Mouse (Mus musculus): ENCODE measurements around the gene Trpc2. TPM values are rescaled to one million over a fixed set of nuclear protein-coding genes. Genes with fewer than 3 reads are reported as not detected.

Trpc2 gene
- polyA plus RNA-seq, 1 experiment from 2014 or later: not detected

DNA sequence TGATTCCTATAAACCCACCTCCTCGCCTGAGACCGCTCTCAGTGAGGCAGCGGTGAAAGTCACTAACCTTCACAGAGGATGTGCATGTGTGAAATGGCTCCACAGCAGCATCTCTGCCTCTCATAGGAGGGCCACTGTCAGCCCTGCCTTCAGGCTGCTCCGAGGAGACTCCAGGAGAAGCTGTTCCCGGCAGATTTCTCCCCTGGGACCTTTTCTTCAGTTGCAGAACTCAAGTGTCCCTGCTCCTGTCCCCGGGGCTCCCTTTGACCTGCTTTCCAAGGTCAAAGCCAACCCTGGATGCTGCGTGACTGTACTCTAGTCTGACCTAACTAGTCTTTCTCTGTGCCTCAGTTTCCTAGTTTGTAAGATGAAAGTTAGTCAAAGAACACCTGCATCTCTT is 26.3 kb downstream of the Trpc2 start, which contains the start of gene Art5:
Gene Art5 (minus strand): TSS at position 319 of the 400 bp plus-strand sequence.
- no peak within 1 kb of the TSS for H3K4me3 ChIP-seq (ENCODE audit: low read depth, low read length)
- H3K27me3 ChIP-seq (ENCODE audit: control insufficient read depth, insufficient read depth, low read length): no peaks in the 10 kb centered on the region
- no peaks in the 10 kb centered on the region for H3K36me3 ChIP-seq (ENCODE audit: control insufficient read depth, insufficient read depth, low read length)
- H3K27ac ChIP-seq (ENCODE audit: low read depth, low read length): no peak within 1 kb of the TSS
- H3K4me2 ChIP-seq (ENCODE audit: low read depth, low read length): no peak within 1 kb of the TSS
- H3K4me1 ChIP-seq (ENCODE audit: control insufficient read depth, insufficient read depth, low read length): no peaks in the 10 kb centered on the region
- no peaks in the 10 kb centered on the region for H3K9me3 ChIP-seq (ENCODE audit: control insufficient read depth, low read length)
- no peak for ATAC-seq (ENCODE audit: low read depth)
- no peak within 1 kb of the TSS for H3K9ac ChIP-seq (replicated peaks; ENCODE audit: low read depth, low read length)
- WGBS: 74% methylated on average over 7 of the region's 7 CpGs

DNA sequence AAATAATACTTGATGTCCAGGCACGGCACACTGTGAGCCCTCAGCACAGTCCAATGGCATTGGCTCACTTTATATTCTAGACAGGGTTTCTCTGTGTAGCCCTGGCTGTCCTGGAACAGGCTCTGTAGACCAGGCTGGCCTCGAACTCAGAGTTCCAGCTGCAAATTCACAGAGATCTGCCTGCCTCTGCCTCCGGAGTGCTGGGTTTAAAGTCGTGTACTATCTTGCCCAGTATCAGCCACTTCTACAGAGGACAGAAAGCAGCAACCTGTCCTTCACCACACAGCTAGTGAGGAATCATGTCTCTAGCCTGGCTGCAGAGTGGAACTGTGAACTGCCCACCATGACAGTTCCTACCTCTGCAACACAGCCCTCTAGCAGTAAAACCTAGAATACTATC is 26.8 kb downstream of the Trpc2 start:
- H3K27ac ChIP-seq (ENCODE audit: low read depth, low read length): no peak overlapping the region
- no peak overlapping the region for H3K4me3 ChIP-seq (ENCODE audit: low read depth, low read length)
- no peaks in the 10 kb centered on the region for H3K36me3 ChIP-seq (ENCODE audit: control insufficient read depth, insufficient read depth, low read length)
- H3K27me3 ChIP-seq (ENCODE audit: control insufficient read depth, insufficient read depth, low read length): no peaks in the 10 kb centered on the region
- no peak overlapping the region for H3K4me2 ChIP-seq (ENCODE audit: low read depth, low read length)
- no peak for ATAC-seq (ENCODE audit: low read depth)
- WGBS: 93% methylated on average over 4 of the region's 4 CpGs
- no peak overlapping the region for H3K9ac ChIP-seq (replicated peaks; ENCODE audit: low read depth, low read length)
- no peaks in the 10 kb centered on the region for H3K9me3 ChIP-seq (ENCODE audit: control insufficient read depth, low read length)
- no peaks in the 10 kb centered on the region for H3K4me1 ChIP-seq (ENCODE audit: control insufficient read depth, insufficient read depth, low read length)

DNA sequence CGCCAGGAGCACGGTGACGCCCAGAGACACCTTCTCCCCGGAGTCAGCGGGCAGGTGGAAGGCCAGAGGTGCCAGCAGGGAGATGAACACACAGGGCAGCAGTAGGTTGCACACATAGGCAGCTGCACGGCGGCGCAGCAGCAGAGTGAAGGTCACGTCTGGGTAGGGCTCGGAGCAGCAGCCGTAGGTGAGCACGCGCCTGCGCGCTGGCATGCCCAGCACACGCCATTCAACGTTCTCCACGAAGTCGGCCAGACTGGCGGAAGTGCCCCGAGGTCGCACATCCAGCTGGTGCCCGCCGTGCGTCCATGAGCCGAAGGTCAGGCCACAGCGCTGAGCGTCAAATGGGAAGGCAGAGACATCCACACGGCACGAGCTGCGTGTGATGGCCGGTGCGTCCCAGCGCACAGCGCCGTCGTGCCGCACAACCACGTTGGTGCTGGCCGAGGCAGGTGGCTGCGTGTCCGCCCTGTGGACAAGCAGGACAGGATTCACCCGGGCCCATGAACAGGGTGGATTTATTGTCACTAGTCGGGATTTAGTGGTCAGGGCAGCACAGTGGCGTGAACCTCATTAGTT is 30.3 kb downstream of the Trpc2 start:
- Histone ChIP-seq H3K4me3 (ENCODE audit: low read depth, low read length) (no peak overlapping the region), H3K36me3 (ENCODE audit: control insufficient read depth, insufficient read depth, low read length) (no peaks in the 10 kb centered on the region), H3K4me2 (ENCODE audit: low read depth, low read length) (no peak overlapping the region), H3K9me3 (ENCODE audit: control insufficient read depth, low read length) (no peaks in the 10 kb centered on the region), H3K9ac (replicated peaks; ENCODE audit: low read depth, low read length) (no peak overlapping the region), H3K27ac (ENCODE audit: low read depth, low read length) (no peak overlapping the region), H3K27me3 (ENCODE audit: control insufficient read depth, insufficient read depth, low read length) (no peaks in the 10 kb centered on the region), H3K4me1 (ENCODE audit: control insufficient read depth, insufficient read depth, low read length) (no peaks in the 10 kb centered on the region)
- 80% methylated on average over 45 of the region's 45 CpGs for WGBS
- ATAC-seq (ENCODE audit: low read depth): no peak

DNA sequence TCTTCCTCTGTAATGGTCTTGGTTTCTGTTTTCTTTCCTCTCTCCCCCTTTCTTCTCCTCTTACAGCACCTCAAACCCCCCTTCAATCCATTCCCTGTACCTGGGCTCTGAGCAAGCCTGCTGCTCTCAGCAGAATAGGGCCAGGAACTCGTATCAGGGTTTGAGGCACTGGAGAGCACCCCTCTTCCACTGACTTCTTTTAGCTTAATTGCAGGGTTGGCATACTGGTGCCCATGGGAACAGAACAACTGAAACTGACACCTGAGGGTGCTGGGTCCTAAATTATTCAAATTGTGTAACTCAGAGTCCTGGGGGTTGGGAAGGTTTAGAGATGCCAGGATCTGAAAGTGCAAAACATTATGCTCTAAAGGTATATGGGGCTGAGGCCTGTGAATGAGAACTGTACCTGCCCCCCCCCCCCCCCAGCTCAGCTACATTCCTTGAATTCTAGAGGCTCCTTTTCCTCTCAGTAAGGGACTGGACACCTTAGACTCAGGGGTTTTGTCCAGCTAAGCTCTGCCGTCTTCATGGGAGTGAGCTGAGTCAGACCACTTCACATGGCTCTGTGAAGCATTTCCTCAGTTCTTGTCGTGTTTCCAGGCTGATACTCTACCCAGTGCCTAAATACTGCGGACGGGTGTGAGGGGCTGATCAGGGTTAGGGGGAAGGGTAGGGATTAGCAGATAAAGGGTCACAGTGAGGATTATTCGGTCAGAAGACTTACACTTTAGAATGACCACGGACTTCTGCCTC is 33.8 kb downstream of the Trpc2 start, which contains the start of gene Chrna10:
Gene Chrna10 (minus strand): TSS at position 250 of the 753 bp plus-strand sequence.
- WGBS: 66% methylated on average over 7 of the region's 7 CpGs
- H3K9me3 ChIP-seq (ENCODE audit: control insufficient read depth, low read length): no peaks in the 10 kb centered on the region
- ATAC-seq (ENCODE audit: low read depth): no peak

DNA sequence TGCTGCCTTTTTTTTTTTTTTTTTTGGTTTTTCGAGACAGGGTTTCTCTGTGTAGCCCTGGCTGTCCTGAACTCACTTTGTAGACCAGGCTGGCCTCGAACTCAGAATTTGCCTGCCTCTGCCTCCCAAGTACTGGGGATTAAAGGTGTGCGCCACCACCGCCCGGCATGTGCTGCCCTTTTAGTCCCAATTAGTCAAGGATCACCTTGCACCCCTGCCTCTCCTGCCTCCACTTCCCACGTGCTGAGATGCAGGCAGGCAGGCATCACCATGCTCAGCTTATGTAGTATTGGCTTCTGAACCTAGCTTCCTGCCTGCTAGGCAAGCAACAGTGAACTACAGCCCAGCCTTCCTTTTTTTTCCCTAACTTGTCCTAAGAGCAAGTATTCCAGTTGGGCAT is 34.5 kb downstream of the Trpc2 start:
- Histone ChIP-seq H3K27me3 (ENCODE audit: control insufficient read depth, insufficient read depth, low read length) (no peaks in the 10 kb centered on the region), H3K4me1 (ENCODE audit: control insufficient read depth, insufficient read depth, low read length) (no peaks in the 10 kb centered on the region), H3K36me3 (ENCODE audit: control insufficient read depth, insufficient read depth, low read length) (peaks cover 35% of the 10 kb centered on the region), H3K9ac (replicated peaks; ENCODE audit: low read depth, low read length) (no peak overlapping the region), H3K27ac (ENCODE audit: low read depth, low read length) (no peak overlapping the region), H3K4me2 (ENCODE audit: low read depth, low read length) (no peak overlapping the region), H3K9me3 (ENCODE audit: control insufficient read depth, low read length) (no peaks in the 10 kb centered on the region), H3K4me3 (ENCODE audit: low read depth, low read length) (no peak overlapping the region)
- 81% methylated on average over 6 of the region's 6 CpGs for WGBS
- no peak for ATAC-seq (ENCODE audit: low read depth)

More for the DNA sequence above, 33.8 kb downstream of the Trpc2 start, which contains the start of gene Chrna10:
- H3K27me3 ChIP-seq (ENCODE audit: control insufficient read depth, insufficient read depth, low read length): no peaks in the 10 kb centered on the region
- peaks cover 28% of the 10 kb centered on the region for H3K36me3 ChIP-seq (ENCODE audit: control insufficient read depth, insufficient read depth, low read length)
- H3K4me1 ChIP-seq (ENCODE audit: control insufficient read depth, insufficient read depth, low read length): no peaks in the 10 kb centered on the region
- H3K4me3 ChIP-seq (ENCODE audit: low read depth, low read length): no peak within 1 kb of the TSS
- no peak within 1 kb of the TSS for H3K4me2 ChIP-seq (ENCODE audit: low read depth, low read length)
- no peak within 1 kb of the TSS for H3K9ac ChIP-seq (replicated peaks; ENCODE audit: low read depth, low read length)
- H3K27ac ChIP-seq (ENCODE audit: low read depth, low read length): no peak within 1 kb of the TSS

DNA sequence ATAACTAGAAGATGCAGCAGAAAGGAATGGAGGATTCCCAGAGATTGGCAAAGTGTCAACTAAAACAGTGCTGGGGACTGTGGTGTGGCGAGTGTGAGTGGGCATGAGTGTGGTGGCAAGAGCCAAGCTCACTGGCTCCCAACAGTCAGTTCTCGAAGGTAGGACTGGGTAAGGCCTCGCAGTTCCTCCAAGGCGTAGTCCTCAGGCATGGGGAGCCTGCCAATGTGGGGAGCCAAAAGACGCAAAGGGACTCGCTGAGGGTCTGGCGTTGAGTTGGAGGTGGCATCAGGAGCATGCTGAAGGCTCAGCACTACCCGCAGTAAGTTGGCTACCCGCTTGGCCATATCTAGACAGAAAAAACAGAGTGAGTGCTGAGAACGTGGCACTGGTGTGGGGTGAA is 37.4 kb downstream of the Trpc2 start:
- no peak overlapping the region for H3K27ac ChIP-seq (ENCODE audit: low read depth, low read length)
- WGBS: 98% methylated on average over 10 of the region's 10 CpGs
- no peaks in the 10 kb centered on the region for H3K27me3 ChIP-seq (ENCODE audit: control insufficient read depth, insufficient read depth, low read length)

DNA sequence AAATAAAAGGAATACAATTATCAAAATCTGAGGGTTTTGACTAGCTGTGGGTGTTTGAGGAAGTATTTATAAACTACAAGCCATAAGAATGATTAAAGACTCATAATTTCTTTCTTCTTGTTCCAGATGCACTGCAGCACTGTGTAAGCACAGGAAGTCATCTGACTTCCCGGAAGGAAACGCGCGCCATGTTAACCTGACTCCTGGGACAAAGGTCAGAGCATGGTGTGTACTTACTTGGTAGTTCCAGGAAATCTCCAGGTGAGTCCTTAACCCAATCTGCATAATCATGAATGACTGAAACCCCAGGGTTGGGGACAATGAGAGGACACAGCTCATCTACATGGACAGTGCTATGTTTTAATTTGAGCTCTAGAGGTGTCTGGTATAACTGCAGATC is 49.5 kb downstream of the Trpc2 start:
- peaks cover 74% of the 10 kb centered on the region for H3K36me3 ChIP-seq (ENCODE audit: control insufficient read depth, insufficient read depth, low read length)
- WGBS: 87% methylated on average over 4 of the region's 4 CpGs

More for the DNA sequence above, 37.4 kb downstream of the Trpc2 start:
- ATAC-seq (ENCODE audit: low read depth): no peak
- no peak overlapping the region for H3K9ac ChIP-seq (replicated peaks; ENCODE audit: low read depth, low read length)
- H3K9me3 ChIP-seq (ENCODE audit: control insufficient read depth, low read length): no peaks in the 10 kb centered on the region
- H3K4me2 ChIP-seq (ENCODE audit: low read depth, low read length): no peak overlapping the region
- peaks cover 63% of the 10 kb centered on the region for H3K36me3 ChIP-seq (ENCODE audit: control insufficient read depth, insufficient read depth, low read length)
- no peak overlapping the region for H3K4me3 ChIP-seq (ENCODE audit: low read depth, low read length)
- no peaks in the 10 kb centered on the region for H3K4me1 ChIP-seq (ENCODE audit: control insufficient read depth, insufficient read depth, low read length)

DNA sequence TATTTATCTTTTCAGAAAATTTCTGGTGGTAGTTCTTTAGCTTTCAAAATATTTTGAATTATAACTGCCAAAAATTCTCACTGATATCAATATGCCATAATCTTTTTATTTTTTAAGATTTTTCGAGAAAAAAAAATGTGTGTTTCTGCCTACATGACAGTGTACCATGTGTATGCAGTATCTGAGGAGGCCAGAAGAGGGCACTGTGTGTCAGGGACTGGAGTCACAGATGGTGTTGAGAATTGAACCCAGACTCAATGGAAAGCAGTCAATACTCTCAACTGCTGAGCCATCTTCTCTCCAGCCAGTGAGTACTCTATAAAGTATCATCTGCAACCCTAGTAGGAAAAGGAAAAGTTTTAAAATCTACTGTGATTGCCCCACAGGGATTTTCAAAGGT is 54.5 kb downstream of the Trpc2 start:
- H3K36me3 ChIP-seq (ENCODE audit: control insufficient read depth, insufficient read depth, low read length): peaks cover 54% of the 10 kb centered on the region
- no peak overlapping the region for H3K27ac ChIP-seq (ENCODE audit: low read depth, low read length)
- H3K27me3 ChIP-seq (ENCODE audit: control insufficient read depth, insufficient read depth, low read length): no peaks in the 10 kb centered on the region
- H3K9me3 ChIP-seq (ENCODE audit: control insufficient read depth, low read length): no peaks in the 10 kb centered on the region
- 95% methylated on average over 1 of the region's 1 CpGs for WGBS
- no peak overlapping the region for H3K4me2 ChIP-seq (ENCODE audit: low read depth, low read length)
- H3K4me3 ChIP-seq (ENCODE audit: low read depth, low read length): no peak overlapping the region
- H3K4me1 ChIP-seq (ENCODE audit: control insufficient read depth, insufficient read depth, low read length): no peaks in the 10 kb centered on the region
- H3K9ac ChIP-seq (replicated peaks; ENCODE audit: low read depth, low read length): no peak overlapping the region
- no peak for ATAC-seq (ENCODE audit: low read depth)

More for the DNA sequence above, 49.5 kb downstream of the Trpc2 start:
- Histone ChIP-seq H3K4me2 (ENCODE audit: low read depth, low read length) (no peak overlapping the region), H3K27me3 (ENCODE audit: control insufficient read depth, insufficient read depth, low read length) (no peaks in the 10 kb centered on the region), H3K4me3 (ENCODE audit: low read depth, low read length) (no peak overlapping the region), H3K27ac (ENCODE audit: low read depth, low read length) (no peak overlapping the region), H3K9ac (replicated peaks; ENCODE audit: low read depth, low read length) (no peak overlapping the region), H3K4me1 (ENCODE audit: control insufficient read depth, insufficient read depth, low read length) (no peaks in the 10 kb centered on the region), H3K9me3 (ENCODE audit: control insufficient read depth, low read length) (no peaks in the 10 kb centered on the region)
- ATAC-seq (ENCODE audit: low read depth): no peak

DNA sequence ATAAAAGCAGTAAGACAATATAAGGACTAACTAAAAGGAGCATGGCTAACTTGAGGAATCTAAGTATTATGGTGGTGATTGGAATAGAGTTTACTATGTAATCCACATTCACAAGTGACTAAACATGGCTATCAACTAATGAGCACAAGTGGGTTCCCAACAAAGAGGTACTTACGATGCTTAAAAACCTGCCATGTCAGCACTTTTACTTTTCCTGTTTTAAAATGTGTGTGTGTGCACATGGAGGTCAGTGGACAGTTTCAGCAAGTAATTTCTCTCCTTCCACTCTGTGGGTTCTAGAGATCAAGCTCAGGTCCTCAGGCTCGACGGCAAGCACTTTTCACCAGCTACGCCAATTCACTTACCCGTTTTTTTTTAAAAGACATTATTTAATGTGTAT is 55.0 kb downstream of the Trpc2 start:
- ATAC-seq (ENCODE audit: low read depth): no peak
- Histone ChIP-seq H3K4me2 (ENCODE audit: low read depth, low read length) (no peak overlapping the region), H3K36me3 (ENCODE audit: control insufficient read depth, insufficient read depth, low read length) (peaks cover 52% of the 10 kb centered on the region), H3K9ac (replicated peaks; ENCODE audit: low read depth, low read length) (no peak overlapping the region), H3K4me3 (ENCODE audit: low read depth, low read length) (no peak overlapping the region), H3K27me3 (ENCODE audit: control insufficient read depth, insufficient read depth, low read length) (no peaks in the 10 kb centered on the region), H3K9me3 (ENCODE audit: control insufficient read depth, low read length) (no peaks in the 10 kb centered on the region), H3K27ac (ENCODE audit: low read depth, low read length) (no peak overlapping the region), H3K4me1 (ENCODE audit: control insufficient read depth, insufficient read depth, low read length) (no peaks in the 10 kb centered on the region)
- WGBS: 97% methylated on average over 5 of the region's 5 CpGs
